Mouse (Mus musculus) intestine, embryonic 14.5 days (tissue): Measurements from ENCODE around the gene Smchd1. TPM values are rescaled to one million over a fixed set of nuclear protein-coding genes. Genes with fewer than 3 reads are reported as not detected.

Source experiments
- ATAC-seq: fragments of 200-750 bp; cut with Nextera tagmentation; replicated peaks from 2 replicates; pipeline ENCODE4 v1.8.0; 2017; ENCODE audit warnings: low read depth, moderate number of reproducible peaks, moderate TSS enrichment, moderate library complexity; ENCODE audit not compliant: low FRiP score, low TSS enrichment
- DNase-seq: peaks from one replicate; pipeline ENCODE4 v3.0.0-alpha.2; 2018; ENCODE audit warnings: low spot score
- H3K27ac ChIP-seq: fragments of 300-500 bp; sonication (generic); 2 replicates; pipeline ENCODE4 v1.5.1; 2014; ENCODE audit warnings: low read depth, mild to moderate bottlenecking, control low read depth
- H3K27me3 ChIP-seq: fragments of 300-500 bp; sonication (generic); replicated peaks from 2 replicates; pipeline ENCODE4 v1.6.1; 2014; ENCODE audit warnings: low read length, control low read depth; ENCODE audit not compliant: control insufficient read depth, insufficient read depth
- H3K36me3 ChIP-seq: fragments of 300-500 bp; sonication (generic); 2 replicates; pipeline ENCODE4 v1.6.1; 2014; ENCODE audit warnings: low read length, control low read depth; ENCODE audit not compliant: control insufficient read depth, insufficient read depth
- H3K4me1 ChIP-seq: fragments of 300-500 bp; sonication (generic); replicated peaks from 2 replicates; pipeline ENCODE4 v1.6.1; 2014; ENCODE audit warnings: low read length, control low read depth, mixed read lengths; ENCODE audit not compliant: control insufficient read depth, insufficient read depth
- H3K4me2 ChIP-seq: fragments of 300-500 bp; sonication (generic); 2 replicates; pipeline ENCODE4 v1.6.1; 2014; ENCODE audit warnings: low read length
- H3K4me3 ChIP-seq: fragments of 300-500 bp; sonication (generic); 2 replicates; pipeline ENCODE4 v1.5.1; 2014; ENCODE audit warnings: low read depth, low read length, control low read depth, mixed read lengths
- H3K9ac ChIP-seq: fragments of 300-500 bp; sonication (generic); 2 replicates; pipeline ENCODE4 v1.6.1; 2014; ENCODE audit warnings: mild to moderate bottlenecking, low read length
- H3K9me3 ChIP-seq: fragments of 300-500 bp; sonication (generic); 2 replicates; pipeline ENCODE4 v1.6.1; 2016; ENCODE audit warnings: low read length, control low read depth; ENCODE audit not compliant: control insufficient read depth
- WGBS: fragments of 180-500 bp; shearing (Covaris S2); extraction: QIAGEN DNeasy Blood & Tissue Kit; methylation state at CpG from one replicate; pipeline ENCODE4 v1.1.7; 2014; 5-methylcytosine and 5-hydroxymethylcytosine counted together
- polyA plus RNA-seq: library from polyadenylated mRNA; unstranded; fragments of >200 nt; fragmentation: Nextera tagmentation; extraction: Ambion mirVana; gene quantifications from 2 replicates; pipeline ENCODE4 v1.2.1, GENCODE M21; 2014

The Smchd1 gene
- polyA plus RNA-seq, 1 experiment from 2014 or later: 81.8 TPM

DNA sequence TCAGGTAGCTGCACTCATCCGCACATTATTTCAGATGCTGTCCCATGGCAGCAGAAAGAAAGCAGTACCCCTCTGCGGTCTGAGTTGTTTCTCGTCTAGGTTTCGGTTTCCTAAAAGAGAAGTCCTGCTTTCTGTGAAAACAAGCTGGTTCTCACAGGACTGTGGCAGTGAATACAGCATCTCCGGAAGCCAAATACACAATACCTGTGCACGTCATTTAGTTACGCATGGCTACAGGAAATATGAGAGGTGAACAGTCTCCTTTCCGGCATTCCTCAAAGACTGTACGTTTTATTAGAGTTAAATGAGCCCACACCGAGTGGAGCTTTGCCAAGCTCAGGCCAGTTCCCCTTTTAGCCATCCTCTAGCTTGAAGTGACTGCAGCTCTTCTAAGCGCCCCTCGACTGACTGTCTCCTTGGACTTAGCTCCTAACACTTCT lies 10.7 kb upstream of the Smchd1 start:
- no peak for ATAC-seq
- H3K9me3 ChIP-seq: no peaks in the 10 kb centered on the region
- H3K27me3 ChIP-seq: no peaks in the 10 kb centered on the region
- H3K4me3 ChIP-seq: no peak overlapping the region
- WGBS: 57% methylated on average over 12 of the region's 12 CpGs
- DNase-seq: no peak
- peak overlapping the region; percentile 20; the same call in 1 of the 2 replicates for H3K27ac ChIP-seq
- H3K4me1 ChIP-seq: peaks cover 8% of the 10 kb centered on the region
- no peak overlapping the region for H3K9ac ChIP-seq
- no peaks in the 10 kb centered on the region for H3K36me3 ChIP-seq
- peak overlapping the region; percentile 8; the same call in 1 of the 2 replicates for H3K4me2 ChIP-seq

DNA sequence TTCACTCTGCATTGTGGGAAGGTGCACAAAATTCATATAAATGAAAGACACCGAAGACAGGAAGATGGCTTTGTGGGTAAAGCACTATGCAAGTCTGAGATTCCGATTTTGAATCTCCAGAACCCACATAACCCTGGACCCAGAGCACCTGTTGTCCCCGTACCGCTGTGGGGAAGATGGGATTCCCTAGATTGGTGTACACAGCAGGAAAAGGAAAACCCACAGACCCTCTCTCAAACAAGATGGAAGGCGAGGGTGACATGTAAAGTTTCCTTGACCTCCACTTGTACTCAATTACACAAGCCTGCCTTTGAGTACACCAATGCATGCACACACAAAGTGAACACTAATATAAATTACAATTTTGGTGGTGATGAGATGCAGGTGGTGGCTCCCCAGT lies 9.6 kb upstream of the Smchd1 start:
- Histone ChIP-seq H3K27me3 (no peaks in the 10 kb centered on the region), H3K9ac (no peak overlapping the region), H3K36me3 (no peaks in the 10 kb centered on the region), H3K4me3 (no peak overlapping the region), H3K4me1 (peaks cover 8% of the 10 kb centered on the region), H3K9me3 (no peaks in the 10 kb centered on the region), H3K4me2 (no peak overlapping the region), H3K27ac (no peak overlapping the region)
- 93% methylated on average over 5 of the region's 5 CpGs for WGBS
- no peak for ATAC-seq
- DNase-seq: no peak

DNA sequence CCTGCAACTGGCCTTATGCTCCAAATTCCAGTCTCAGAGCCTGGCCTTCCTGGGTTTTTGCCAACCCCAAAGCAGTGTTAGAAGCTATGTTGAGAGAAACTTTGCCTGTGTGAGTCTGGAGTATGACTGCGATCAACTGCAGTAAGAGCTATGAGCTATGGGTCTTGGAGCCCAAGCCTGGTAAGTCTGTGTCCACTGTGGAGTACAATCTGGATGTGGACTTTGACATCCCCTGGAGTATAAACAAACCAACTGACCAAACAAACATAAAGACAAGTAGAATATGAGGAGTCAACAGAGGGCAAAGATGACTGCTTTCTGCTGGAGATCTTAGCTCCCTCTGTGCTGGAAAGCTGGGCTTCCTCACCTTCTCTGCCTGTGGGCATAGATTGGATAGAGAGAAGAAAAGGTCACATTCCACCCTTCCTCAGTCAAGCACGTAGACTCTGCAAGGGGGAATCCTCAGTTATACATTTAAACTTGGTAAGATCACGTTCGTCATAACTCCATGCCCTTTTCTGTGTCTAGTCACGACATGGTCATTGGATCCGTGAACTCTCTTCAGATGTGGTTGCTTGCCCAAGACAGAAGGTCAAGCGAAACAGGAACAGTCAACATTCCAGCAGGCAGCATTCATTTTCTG lies 8.4 kb upstream of the Smchd1 start:
- Histone ChIP-seq H3K9me3 (no peaks in the 10 kb centered on the region), H3K27me3 (no peaks in the 10 kb centered on the region), H3K4me2 (no peak overlapping the region), H3K9ac (no peak overlapping the region), H3K4me1 (peaks cover 8% of the 10 kb centered on the region), H3K4me3 (no peak overlapping the region), H3K36me3 (no peaks in the 10 kb centered on the region), H3K27ac (no peak overlapping the region)
- WGBS: 85% methylated on average over 7 of the region's 7 CpGs
- ATAC-seq (no peak), DNase-seq (no peak)

DNA sequence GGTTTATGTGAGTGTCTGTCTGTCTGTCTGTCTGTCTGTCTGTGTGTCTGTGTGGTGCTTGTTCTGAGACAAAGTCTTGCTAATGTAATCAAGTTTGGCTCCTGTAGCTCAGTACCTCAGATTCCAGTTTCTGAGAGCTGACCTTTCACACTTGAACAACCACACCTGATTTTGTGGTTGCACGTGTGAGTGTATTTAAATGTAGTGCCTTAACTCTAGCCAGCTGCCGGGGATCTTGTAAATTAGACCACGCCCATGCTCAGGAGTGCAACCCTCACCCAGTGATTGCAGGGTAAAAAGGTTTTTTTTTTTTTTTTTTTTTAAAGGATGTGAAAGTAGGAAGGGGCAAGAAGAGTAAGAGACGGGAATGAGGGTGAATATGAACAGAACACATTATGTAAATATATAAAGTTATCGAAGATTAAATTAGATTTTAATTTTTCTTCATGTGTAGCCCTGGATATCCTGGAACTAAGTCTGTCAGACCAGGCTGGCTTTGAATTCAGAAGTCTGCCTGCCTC lies 4.3 kb upstream of the Smchd1 start:
- Histone ChIP-seq H3K4me1 (0 out of 2 replicates have a peak, but pooled peaks cover 4% of the 10 kb centered on the region), H3K27me3 (no peaks in the 10 kb centered on the region), H3K36me3 (no peaks in the 10 kb centered on the region), H3K4me2 (no peak overlapping the region), H3K9ac (no peak overlapping the region), H3K9me3 (no peaks in the 10 kb centered on the region), H3K27ac (no peak overlapping the region), H3K4me3 (no peak overlapping the region)
- no peak for ATAC-seq
- 59% methylated on average over 5 of the region's 5 CpGs for WGBS
- DNase-seq: no peak

DNA sequence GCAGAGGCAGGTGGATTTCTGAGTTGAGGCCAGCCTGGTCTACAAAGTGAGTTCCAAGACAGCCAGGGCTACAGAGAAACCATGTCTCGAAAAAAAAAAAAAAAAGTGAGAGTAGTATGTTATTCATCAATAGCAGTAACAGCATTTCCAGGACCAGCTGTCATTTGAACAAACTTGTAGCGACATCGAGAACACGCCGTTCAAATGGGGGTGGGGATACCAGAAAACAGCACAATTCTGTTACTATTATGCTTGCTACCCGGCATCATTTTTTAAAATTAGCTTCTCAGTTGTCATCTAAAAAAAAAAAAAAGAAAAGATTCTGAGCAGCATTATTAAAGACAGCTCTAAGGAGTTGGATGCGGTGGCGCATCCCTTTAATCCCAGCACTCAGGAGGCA lies 2.3 kb upstream of the Smchd1 start:
- Histone ChIP-seq H3K4me1 (peaks cover 9% of the 10 kb centered on the region; the same call in 1 of the 2 replicates), H3K4me3 (no peak overlapping the region), H3K4me2 (no peak overlapping the region), H3K36me3 (no peaks in the 10 kb centered on the region), H3K27ac (no peak overlapping the region), H3K9me3 (no peaks in the 10 kb centered on the region), H3K27me3 (no peaks in the 10 kb centered on the region), H3K9ac (no peak overlapping the region)
- WGBS: 93% methylated on average over 8 of the region's 8 CpGs
- DNase-seq (no peak), ATAC-seq (no peak)

DNA sequence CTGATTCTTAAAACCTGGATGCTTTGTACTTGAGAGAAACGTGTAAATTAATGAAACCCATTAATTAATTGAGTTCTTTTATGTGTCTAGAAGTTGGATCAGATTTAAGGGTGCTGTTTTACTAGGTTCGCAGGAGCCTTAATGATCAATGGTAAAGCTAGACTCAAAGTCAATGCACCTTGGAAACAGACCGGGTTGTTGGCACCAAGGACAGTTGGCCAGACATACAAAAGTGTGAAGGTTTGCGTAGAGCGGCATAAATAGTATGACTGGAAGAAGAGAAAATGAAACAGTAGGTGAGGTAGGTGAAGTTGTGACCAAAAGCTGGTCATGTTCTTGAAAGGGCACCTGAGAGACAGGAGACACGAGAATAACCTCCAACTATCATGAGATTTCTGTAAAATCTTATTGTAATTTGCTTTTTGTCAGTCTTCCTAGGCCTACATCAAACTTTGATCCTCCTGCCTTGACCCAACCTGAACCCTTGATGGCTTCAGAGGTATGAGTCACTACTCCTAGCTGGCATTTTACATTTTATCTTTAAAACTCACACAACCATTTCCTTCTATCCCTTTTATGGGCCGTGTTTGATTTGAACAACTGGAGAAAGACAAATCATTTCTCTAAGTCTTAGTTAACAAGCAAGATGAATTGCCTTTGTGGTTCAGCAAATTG lies 1.3 kb upstream of the Smchd1 start:
- Histone ChIP-seq H3K4me3 (peak overlapping the region; percentile 86; the same call in 1 of the 2 replicates), H3K9me3 (no peaks in the 10 kb centered on the region), H3K4me1 (peaks cover 9% of the 10 kb centered on the region; the same call in 1 of the 2 replicates), H3K27me3 (no peaks in the 10 kb centered on the region), H3K4me2 (peak overlapping the region; percentile 52), H3K36me3 (no peaks in the 10 kb centered on the region), H3K9ac (no peak overlapping the region; the same call in 1 of the 2 replicates), H3K27ac (no peak overlapping the region)
- DNase-seq: no peak
- ATAC-seq: no peak
- WGBS: 71% methylated on average over 7 of the region's 7 CpGs

DNA sequence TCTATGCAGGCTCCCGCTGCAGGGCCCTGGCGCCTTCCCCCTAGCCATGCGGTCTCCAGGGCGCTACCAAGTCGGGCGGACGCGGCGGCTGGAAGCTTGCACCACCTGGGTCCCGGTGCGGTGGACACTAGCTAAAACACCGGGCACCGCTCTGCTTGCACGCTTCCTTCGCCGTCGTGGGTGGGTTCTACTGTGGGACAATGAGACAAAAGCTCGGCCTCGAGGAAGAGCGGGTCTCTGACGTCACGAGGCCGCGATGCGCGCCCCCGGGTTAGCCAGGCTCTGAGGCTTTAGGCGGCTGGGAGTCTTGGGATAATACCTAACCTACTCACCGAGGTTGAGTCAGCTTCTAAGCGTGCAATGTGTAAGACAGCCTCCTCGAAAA lies 554 bp upstream of the Smchd1 start:
- no peaks in the 10 kb centered on the region for H3K36me3 ChIP-seq
- peak overlapping the region; percentile 86 for H3K27ac ChIP-seq
- peak overlapping the region; percentile 86 for H3K4me3 ChIP-seq
- H3K9me3 ChIP-seq: no peaks in the 10 kb centered on the region
- ATAC-seq: peak; percentile 78; the same call in 1 of the 2 replicates
- peaks cover 9% of the 10 kb centered on the region; the same call in 1 of the 2 replicates for H3K4me1 ChIP-seq
- DNase-seq: no peak
- H3K4me2 ChIP-seq: peak overlapping the region; percentile 52
- no peaks in the 10 kb centered on the region for H3K27me3 ChIP-seq
- under 1% methylated on average over 31 of the region's 31 CpGs for WGBS
- peak overlapping the region; percentile 64 for H3K9ac ChIP-seq

DNA sequence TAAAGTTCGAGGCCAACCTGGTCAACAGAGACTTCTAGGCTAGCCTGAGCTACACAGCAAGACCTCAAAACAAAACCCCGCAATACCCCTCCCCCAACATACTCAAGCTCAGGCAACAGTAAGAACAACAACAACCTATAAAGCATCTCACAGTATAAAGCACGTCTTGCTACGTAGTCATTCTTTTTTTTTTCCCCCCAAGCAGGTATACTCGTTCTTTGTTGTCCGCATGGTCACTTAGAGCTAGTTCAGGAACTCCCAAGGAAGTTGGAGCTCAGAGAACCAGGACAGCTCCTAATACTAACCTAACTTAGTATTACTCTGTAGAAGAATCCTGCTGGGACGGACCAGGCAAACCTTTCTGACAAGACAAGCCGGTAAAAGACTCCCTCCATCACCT lies 1.0 kb downstream of the Smchd1 start:
- WGBS: 14% methylated on average over 8 of the region's 8 CpGs

More for the DNA sequence above, 1.0 kb downstream of the Smchd1 start:
- ATAC-seq (no peak), DNase-seq (no peak)
- peaks cover 9% of the 10 kb centered on the region; the same call in 1 of the 2 replicates for H3K4me1 ChIP-seq
- no peaks in the 10 kb centered on the region for H3K27me3 ChIP-seq
- H3K9ac ChIP-seq: peak overlapping the region; percentile 64
- H3K9me3 ChIP-seq: no peaks in the 10 kb centered on the region
- H3K4me2 ChIP-seq: peak overlapping the region; percentile 52
- no peaks in the 10 kb centered on the region for H3K36me3 ChIP-seq
- peak overlapping the region; percentile 86 for H3K4me3 ChIP-seq
- no peak overlapping the region for H3K27ac ChIP-seq
